Mouse (Mus musculus): ENCODE data around the gene Strn3.

The Strn3 gene

DNA sequence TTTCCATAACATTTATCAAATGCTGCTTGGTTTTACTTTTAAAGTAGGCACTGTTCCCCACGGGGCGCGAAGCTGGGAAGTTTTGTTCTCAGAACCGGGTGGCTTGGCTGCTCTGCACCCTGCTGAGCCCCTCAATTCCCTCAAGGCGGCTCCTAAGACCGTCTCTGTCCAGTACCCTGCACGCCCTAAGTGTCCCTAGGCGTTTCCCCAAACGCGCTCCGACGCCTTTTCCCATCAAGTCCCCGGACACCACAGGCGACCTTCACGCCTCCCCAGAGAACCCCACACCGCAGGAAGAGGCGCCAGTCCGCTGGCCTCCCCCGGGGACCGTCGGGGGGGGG lies 98.8 kb downstream of the Strn3 start:
- TF ChIP-seq GATA4 (IDR thresholded peaks at IDR 0.05; ENCODE audit: insufficient replicate concordance, low read length) = no peak

DNA sequence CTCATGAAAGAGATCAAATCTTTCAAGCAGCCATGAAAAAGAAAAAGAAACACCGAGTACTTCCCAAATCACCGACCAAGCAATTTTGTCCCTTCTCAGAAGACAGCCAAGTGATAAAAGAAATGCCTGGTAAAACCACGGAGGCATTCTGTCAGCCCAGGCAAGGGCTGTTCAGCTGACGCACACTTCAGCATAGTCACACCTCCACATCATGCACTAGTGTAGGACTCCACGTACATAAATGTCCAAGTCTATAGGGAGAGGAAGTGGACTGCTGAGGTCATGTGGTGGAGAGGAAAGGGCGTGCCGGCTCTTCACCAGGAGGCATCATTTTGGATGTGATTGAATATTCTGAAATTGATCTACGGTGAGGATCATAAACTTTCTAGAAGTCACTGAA lies 99.8 kb downstream of the Strn3 start:
- TF ChIP-seq GATA4 (IDR thresholded peaks at IDR 0.05; ENCODE audit: insufficient replicate concordance, low read length) = no peak

DNA sequence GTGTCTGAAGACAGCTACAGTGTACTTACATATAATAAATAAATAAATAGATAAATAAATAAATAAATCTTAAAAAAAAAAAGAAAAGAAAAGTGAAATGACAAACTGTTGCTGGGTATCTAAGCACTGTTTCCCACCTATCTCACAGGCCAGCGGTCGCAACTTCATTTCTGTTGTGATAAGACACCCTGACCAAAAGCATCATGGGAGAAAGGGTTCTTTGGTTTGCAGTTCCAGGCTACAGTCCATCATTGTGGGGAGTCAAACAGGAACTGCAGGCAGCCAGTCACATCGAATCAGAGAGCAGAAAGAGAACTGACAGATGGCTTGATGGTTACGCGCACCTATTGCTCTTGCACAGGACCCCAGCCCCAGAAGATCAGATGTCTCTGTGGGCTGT lies 102.4 kb downstream of the Strn3 start:
- TF ChIP-seq GATA4 (IDR thresholded peaks at IDR 0.05; ENCODE audit: insufficient replicate concordance, low read length) = no peak

DNA sequence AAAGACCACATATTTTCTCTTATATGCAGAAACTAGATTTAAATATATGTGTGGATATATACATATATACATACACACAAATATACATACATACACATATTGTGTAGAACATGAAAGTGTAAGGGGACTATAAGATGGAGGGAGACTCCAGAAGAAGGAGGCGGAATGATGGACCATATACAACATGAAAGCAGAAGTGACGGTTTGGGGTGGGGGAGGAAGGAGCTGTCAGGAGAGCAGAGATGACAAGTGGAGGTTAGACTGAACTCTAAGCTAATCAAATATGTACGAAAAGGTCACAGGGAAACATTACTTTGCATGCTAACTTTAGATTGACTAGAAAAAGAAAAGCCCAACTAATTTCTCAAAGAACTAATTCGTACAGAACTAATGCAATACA lies 119.0 kb downstream of the Strn3 start:
- no peak for TF ChIP-seq GATA4 (IDR thresholded peaks at IDR 0.05; ENCODE audit: insufficient replicate concordance, low read length)

DNA sequence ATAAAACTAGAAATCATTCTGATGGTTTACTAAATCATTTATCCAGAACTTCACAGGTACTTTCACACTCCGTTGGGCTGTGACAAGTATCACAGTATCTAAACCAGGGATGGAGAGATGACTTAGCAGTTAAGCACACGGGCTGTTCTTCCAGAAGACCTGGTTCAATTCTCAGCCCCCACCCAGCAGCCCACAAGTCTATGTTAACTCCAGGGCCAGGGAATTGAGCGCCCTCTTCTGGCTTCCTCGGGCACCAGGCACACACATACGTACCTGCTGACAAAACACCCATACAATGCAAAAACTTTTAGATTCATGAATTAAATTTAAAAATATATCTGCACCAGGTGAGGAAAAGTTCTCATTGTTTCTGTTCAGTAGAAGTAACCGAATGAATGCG lies 121.8 kb downstream of the Strn3 start:
- no peak for TF ChIP-seq GATA4 (IDR thresholded peaks at IDR 0.05; ENCODE audit: insufficient replicate concordance, low read length)

DNA sequence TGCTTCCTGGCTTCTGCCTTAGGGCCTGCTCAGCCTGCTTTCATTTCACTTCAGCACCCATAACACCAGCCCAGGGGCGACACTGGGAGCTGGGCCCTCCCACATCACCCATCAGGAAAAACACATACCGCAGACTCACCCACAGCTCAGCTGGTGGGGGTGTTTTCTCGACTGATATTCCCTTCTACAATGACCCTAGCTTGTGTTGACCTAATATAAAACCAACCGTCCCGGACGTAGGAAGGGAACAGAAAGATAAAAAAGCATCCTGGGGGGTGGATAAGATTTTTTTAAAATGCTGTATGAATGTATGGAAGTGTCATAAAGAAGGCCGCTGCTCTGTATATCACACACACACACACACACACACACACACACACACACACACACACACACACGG lies 122.2 kb downstream of the Strn3 start:
- TF ChIP-seq GATA4 (IDR thresholded peaks at IDR 0.05; ENCODE audit: insufficient replicate concordance, low read length) = no peak

DNA sequence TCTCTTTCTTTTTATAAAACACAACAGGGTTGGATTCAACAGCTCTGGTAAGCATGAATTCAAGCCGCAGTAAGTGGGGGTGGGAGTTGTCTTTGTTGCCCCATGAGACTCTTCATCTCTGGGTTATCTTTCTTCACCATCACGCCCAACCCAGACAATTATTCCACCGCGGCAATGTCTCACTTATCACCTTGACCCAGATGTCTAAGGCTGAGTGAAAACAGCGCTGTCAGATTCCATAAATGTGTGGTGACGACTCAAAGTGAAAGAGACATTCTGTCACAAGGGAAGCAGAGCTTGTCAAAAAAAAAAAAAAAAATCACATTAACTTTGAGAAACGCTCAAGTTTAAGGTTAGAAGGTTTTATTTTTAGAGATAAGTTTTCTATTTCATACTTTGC lies 124.5 kb downstream of the Strn3 start:
- no peak for TF ChIP-seq GATA4 (IDR thresholded peaks at IDR 0.05; ENCODE audit: insufficient replicate concordance, low read length)

DNA sequence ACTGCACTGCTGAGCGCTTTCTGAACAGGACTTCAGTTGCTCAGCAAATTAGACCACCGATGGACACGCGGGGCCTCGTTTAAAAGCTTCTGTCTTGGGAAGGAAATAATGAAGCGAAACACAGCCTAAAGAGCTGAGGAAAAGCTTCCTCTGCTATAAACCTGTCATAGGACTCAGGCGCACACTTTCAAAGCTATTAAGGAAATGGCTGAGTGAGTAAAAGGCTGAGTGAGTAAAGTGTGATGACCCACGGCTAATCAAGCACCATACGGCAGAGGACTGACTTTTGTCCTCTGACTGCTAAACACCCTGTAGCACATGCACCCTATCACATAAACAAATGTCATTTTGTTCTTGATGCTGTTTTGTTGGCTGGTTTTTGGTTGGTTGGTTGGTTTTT lies 130.3 kb downstream of the Strn3 start:
- TF ChIP-seq GATA4 (IDR thresholded peaks at IDR 0.05; ENCODE audit: insufficient replicate concordance, low read length) = no peak

All from liver, adult (tissue).